Mouse (Mus musculus) brain, embryonic 14.5 days (tissue): ENCODE data around the gene Parp11. TPM values are rescaled to one million over a fixed set of nuclear protein-coding genes. Genes with fewer than 3 reads are reported as not detected.
A peak's percentile ranks its signal among the peaks of the same experiment; 100 is the strongest.

Source experiments
- DNase-seq: peaks from one replicate; pipeline ENCODE4 v3.0.0-alpha.2; 2011; ENCODE audit warnings: low read depth
- CTCF ChIP-seq: fragments of 200-500 bp; IDR thresholded peaks from 2 replicates; pipeline ENCODE4 v1.5.1; 2012; ENCODE audit warnings: inconsistent platforms, mild to moderate bottlenecking, moderate library complexity, borderline replicate concordance; ENCODE audit not compliant: insufficient read depth, insufficient read length; ENCODE audit errors: extremely low read depth
- POLR2A ChIP-seq: fragments of 200-500 bp; IDR thresholded peaks from 2 replicates; pipeline ENCODE4 v1.6.1; 2012; ENCODE audit warnings: mild to moderate bottlenecking, inconsistent platforms, borderline replicate concordance; ENCODE audit not compliant: poor library complexity, insufficient read depth, insufficient read length, severe bottlenecking; ENCODE audit errors: extremely low read depth
- polyA plus RNA-seq: library from polyadenylated mRNA; depleted of rRNA; stranded (reverse); fragments of >200 nt; gene quantifications from 2 replicates; pipeline ENCODE4 v1.2.3, GENCODE M21; 2012

Gene Parp11
- polyA plus RNA-seq, 1 experiment: 86.1 TPM

DNA sequence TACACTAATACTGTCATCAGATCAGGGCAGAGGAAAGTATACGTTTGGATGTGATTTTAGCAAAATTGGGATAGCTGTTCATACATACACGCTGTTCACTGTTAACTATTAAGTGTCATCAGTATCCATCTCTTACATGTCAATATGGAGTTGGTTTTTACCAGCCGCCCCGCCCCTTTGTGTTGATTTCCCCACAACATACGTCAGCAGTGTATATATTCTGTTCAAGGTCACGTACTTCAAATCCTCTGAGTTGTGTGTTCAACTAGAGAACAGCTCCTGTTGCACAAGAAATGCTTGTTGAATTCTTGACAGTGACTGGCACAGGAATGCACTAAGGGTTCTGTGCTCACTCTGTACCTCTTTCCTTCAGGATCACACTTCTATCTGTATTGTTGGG is 8.2 kb downstream of the Parp11 start:
- TF ChIP-seq CTCF (no peak), POLR2A (no peak)
- no peak for DNase-seq

DNA sequence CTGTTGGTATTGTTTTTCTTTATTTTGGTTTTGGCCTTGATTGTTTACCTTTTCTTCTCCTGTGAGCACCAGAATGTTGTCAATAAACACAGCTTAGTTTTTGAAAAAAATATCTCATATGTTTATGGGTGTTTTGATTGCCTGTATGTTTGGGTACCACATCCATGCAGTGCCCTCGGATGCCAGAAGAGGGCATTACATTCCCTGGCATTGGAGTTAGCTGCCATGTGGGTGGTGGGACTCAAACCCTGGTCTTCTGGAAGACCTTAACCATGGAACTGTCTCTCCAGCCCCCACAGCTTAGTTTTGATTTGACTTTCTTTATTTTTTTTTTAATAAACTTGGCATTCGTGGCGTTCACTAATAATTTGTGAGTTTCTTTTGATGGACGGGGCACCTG is 8.8 kb downstream of the Parp11 start:
- TF ChIP-seq POLR2A (no peak), CTCF (0 out of 2 replicates have a peak, but pooled peaks have one; percentile 15)
- no peak for DNase-seq

DNA sequence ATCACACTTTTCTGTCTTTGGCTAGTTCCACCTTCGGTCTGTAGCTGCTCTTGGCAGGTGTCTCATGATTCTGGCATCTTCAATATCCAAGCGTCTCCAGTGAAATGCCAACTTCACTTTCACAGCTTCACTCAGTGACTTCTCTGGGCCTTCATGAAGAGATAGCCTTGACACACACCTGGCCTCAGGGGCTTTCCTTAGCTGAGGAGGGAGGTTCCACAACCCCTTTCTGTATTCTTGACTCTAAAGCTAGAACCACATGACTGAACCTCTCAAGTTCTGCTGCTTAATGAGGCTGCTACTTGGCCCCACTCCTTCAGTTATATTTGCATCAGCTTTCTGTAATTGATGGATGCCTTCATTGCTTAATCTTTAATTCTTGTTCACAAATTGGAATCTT is 10.1 kb downstream of the Parp11 start:
- TF ChIP-seq POLR2A (no peak), CTCF (no peak)
- DNase-seq: no peak

DNA sequence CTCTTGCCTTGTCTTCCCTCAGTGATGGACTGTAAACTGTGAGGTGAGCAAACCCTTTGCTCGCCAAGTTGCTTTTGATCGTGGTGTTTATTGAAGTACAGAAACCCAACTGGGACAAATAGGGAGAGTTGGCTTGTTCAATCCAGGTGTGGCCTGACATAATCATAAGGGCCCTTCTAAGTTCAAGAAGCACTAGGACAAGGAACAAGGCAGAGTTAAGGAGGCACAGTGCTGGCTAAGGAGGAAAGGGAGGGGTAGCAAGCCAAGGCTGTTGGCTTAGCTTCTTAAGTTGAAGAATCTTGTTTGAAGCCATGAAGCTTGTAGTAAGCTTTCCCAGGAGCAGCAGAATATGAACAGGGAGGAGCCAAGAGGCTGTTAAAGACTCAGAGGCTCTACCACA is 13.1 kb downstream of the Parp11 start:
- no peak for TF ChIP-seq CTCF
- TF ChIP-seq POLR2A: no peak
- DNase-seq: no peak

DNA sequence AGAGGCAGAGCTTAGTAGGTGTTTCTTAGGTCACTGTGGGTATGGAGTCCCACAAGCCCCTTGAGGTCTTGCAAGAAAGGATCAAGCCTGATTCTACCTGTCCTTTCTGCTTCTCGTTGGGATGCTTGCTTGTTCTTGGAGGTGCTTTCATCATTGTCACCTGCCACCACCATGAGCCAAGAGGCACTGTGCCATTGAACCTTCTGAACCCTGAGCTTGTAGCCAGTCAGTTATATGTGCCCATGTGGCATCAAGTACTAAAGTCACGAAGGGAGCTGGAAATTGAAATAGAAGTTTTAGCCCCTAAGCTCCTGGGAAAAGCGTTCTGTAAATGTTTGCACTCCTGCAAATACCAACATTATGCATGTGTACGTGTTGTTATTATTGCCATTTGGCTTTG is 14.9 kb downstream of the Parp11 start:
- TF ChIP-seq POLR2A (no peak), CTCF (no peak)
- DNase-seq: no peak

DNA sequence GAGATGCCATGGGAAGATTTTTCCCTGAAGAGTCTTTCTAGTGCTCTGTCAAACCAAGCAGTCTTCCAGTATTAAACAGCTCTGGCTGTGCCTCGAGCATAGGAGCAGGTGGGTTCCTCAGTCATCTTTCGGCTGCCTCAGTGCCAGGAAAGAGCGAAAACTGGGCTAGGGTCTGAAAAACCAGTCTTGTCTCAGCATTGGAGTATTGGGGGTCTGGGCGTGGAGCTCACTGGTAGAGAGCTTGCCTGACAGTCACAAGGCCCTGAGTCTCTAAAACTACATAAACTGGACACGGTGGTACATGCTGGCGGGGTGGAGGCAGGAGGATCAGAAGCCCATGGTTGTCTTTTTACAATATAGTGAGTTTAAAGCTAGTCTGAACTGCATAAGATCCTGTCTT is 15.6 kb downstream of the Parp11 start:
- TF ChIP-seq POLR2A (no peak), CTCF (no peak)

DNA sequence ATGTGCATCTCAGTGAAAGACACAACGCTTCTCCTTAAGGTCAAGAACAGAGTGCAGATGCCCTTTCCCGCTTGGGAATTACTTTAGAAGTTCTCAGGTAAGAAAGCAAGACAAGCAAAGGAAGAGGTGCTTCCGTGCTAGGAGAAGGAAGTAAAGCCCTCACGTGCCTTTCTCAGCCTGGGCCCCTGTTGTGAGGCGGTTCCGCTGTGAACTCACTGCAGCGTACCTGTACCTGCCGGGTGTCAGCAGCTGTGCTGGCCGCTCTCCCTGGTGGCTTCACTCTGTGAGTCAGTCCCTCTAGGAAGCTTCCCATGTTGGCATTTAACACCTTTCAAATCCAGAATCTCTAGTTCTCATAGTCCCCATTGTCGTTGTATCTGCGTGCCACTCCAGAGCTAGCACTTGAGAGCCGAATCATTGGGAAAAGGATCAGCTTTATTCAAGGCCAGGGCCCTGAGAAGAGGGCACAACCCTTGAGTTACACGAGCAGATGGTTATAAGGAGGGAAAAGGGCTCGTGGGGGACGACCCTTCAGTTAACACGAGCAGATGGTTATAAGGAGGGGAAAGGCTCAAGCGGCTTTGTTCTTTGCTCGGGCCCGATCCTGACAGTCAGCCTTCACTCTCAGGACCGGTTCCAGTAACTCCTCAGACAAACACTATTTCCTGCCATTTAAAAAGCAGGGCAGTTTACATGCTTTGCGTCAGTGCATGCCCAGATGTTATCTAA is 16.8 kb downstream of the Parp11 start:
- TF ChIP-seq CTCF (no peak), POLR2A (no peak)
- peak; percentile 51 for DNase-seq

More for the DNA sequence above, 15.6 kb downstream of the Parp11 start:
- DNase-seq: no peak

DNA sequence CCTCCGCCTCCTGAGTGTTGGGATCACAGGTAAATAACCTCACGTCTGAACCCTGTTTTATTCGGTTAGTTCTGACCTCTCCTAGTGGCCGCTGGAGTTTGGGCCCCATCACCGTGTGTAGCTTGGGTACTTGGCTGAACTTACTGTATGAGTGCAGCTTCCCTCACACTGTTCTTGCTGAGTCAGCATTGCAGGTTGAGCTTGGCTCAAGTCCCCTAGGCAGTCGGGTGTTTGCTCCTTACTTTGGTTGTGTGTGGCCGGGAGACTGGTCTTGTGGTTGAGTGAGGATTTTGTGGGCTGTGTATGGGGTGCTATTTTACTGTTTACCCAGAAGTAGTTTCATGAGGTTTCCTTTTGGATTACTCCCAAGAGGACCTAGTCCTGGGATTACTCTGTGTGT is 17.9 kb downstream of the Parp11 start:
- TF ChIP-seq CTCF (no peak), POLR2A (no peak)
- DNase-seq: no peak

DNA sequence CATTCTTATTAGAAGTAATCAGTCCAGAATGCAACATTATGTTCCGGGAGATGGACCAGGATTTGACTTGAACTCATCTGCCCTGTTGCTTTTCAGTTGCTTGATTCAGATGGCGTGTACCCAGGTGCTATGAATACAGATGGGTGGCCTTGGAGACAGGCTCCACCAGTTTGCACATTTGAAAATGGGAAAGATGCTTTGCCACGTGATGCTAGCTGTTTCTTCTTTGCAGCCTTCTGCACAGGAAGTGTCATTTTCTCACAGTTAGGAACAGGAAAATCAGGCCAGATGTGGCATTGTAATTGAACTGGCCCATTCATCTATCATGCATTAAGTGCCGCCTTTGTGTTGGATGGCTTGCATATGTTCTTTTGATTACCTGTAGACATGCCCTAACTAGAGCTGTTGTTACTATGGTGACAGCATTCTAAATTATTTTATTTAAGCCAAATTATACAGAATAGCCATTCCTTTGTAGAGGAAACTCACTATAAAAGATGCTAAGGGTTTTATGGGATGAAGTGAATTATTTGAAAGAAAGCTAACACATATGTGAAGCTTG is 20.2 kb downstream of the Parp11 start:
- TF ChIP-seq POLR2A (no peak), CTCF (no peak)
- peak; percentile 63 for DNase-seq

DNA sequence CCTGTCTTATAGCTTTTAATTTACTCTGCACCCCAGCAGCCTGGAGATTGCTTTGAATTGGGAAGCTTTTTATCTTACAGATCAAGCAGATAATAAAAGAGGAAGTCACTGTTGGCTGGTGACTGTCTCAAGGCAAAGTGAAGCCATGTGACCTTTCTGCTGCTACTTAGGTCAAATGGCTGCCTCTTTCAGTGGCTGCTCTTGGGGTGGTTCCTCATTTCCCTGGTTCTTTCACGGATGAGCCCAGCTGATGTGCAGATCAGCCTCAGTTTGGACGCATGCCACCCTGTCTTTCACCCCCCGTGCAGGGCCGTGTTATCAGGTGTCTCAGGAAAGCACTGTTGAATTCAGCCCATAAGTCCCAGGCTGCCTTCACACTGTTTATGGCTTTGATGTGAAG is 25.4 kb downstream of the Parp11 start:
- TF ChIP-seq POLR2A (no peak), CTCF (no peak)
- DNase-seq: no peak

DNA sequence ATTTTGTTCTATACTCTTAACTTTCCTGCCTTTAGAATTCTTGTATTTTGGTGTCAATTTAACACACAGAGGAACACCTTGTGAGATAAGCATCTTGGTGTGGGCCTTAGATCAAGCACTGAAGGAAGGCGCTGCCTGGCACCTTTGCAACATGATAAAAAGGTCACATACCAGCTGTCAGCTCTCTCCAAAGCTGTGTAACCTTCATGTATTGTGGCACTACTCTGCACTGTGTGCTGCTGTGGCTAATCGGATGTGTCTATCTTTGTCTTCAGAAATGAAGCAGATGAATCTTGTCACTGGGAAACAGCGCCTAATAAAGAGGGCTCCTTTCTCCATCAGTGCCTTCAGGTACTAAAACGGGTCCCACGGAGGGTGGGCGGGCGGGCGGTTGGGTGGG is 27.3 kb downstream of the Parp11 start:
- DNase-seq: no peak
- no peak for TF ChIP-seq POLR2A

DNA sequence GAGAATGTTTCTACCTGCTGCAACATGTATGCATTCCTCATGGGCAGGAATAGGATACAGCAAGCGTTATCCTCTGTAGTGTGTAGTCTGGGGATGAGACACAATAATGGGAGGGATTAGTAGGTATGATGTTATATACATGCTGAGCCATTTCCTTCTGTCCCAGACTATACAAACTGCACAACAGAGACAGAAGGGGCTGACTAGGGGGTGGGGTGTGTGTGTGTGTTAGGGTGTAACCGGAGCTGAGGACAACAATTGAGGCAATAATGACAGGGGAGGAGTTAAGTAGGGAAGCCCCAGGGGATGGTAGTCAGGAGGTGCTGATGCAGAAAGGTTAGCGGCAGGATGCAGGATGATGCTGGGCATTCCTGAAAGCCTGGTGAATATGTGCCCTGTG is 28.6 kb downstream of the Parp11 start:
- TF ChIP-seq CTCF (no peak), POLR2A (no peak)
- no peak for DNase-seq

DNA sequence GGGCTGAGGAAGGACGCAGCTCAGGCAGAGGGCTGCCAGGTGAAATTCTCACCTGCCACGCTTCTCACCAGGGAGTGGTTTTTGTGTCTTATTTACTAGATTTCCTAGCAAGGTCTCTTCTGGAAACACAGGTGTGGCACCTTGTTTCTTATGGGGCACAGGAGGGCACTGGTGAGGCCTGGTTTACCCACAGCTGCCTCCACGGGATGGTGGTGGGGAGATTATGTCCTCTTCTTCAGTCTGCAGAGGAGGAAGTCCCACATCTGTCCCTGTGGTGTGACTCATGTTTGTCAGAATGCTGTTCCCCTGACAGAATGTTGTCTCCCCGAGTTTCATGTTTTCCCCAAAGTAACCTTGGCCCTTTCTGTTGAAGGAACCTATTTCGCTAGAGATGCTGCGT is 44.4 kb downstream of the Parp11 start:
- no peak for TF ChIP-seq POLR2A
- TF ChIP-seq CTCF: no peak
- no peak for DNase-seq

DNA sequence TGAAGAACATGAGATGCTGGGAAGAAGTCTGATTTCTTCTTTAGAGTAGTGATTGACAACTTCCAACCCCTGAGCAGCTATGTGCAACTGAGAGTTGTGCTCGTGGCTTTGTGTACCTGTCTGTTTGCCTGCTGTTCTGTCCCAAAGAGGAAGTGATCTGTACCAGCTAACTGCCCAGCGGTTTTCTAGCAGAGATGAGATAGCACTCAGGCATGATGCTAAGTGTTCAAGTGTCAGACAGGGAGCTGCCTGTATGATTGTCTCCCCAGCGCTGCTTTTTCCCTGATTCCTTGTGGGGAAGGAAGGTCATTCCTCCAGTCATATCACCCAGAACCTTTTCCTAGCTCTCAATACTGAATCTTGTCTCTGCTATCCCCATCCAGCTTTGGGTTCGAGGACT is 45.9 kb downstream of the Parp11 start:
- no peak for TF ChIP-seq CTCF
- no peak for TF ChIP-seq POLR2A
- DNase-seq: no peak

DNA sequence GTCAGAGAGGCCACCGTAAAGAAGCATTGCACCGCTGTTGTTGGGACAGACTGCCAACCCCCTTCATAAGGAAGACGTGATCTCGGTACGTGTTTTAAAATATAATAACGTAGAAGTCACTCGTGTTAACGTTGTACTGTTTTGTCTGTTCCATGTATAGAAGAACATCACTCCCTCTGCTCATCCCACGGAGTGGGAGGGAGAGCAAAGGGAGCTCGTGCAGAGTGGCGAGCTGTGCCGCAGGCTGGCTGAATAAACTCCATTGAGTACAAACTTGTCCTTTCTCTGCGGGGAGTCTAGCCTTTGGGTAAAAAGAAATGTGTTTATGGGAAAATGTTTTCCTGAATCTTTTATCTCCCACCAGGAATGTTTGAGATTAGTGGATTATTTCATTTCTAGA is 47.1 kb downstream of the Parp11 start:
- no peak for DNase-seq
- TF ChIP-seq CTCF: no peak
- no peak for TF ChIP-seq POLR2A

DNA sequence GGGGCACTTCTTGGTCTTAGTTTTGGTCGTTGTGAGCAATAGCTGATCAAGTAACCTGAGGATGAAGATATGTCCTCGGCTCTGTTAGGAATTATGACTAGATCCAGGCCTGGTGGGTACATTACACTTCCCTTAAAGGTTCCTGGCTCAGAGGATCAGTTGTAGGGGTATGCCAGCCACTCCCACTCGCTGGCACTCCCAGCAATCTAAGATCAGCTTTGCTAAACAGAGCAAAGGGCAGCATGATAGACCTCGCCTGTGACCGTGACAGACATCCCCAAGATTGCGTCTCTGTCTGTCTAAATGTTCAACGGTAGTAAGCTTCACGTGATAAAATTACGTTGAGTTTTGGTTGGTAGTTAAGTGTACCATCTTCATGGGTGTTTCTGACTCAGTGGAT is 47.7 kb downstream of the Parp11 start:
- TF ChIP-seq POLR2A (no peak), CTCF (no peak)
- no peak for DNase-seq
